Mouse (Mus musculus): ENCODE results near the gene Rusc1.
A peak's percentile ranks its signal among the peaks of the same experiment; 100 is the strongest.

GRCm38 (mm10) chr3:89093175-89093574, at the start of gene Rusc1:
- 0 out of 2 replicates have a peak, but pooled peaks have one; percentile 16 for TF ChIP-seq EP300 (IDR thresholded peaks at IDR 0.05; ENCODE audit: insufficient read depth, low read depth, low read length)
- TF ChIP-seq CTCF (IDR thresholded peaks at IDR 0.05; ENCODE audit: low read depth, low read length) = no peak
- TF ChIP-seq POLR2A (IDR thresholded peaks at IDR 0.05; ENCODE audit: insufficient read depth, low read length) = peak; percentile 11

Data from ES-Bruce4 (cell line).